Mouse (Mus musculus) kidney, postnatal 0 days (tissue): ENCODE measurements at regions not wholly inside any gene's neighbourhood (a gene's known extent, or its start where the extent isn't known, plus 50 kb on each side); places are given as distances from the start of the nearest gene placed in this dataset.

Source experiments
- ATAC-seq: fragments of 200-750 bp; cut with Nextera tagmentation; replicated peaks from 2 replicates; pipeline ENCODE4 v1.8.0; 2017; ENCODE audit warnings: low read depth, moderate number of reproducible peaks, moderate TSS enrichment, moderate library complexity; ENCODE audit not compliant: low FRiP score
- DNase-seq: peaks from one replicate; pipeline ENCODE4 v3.0.0-alpha.2; 2016; ENCODE audit warnings: low spot score
- H3K27ac ChIP-seq: fragments of 300-500 bp; sonication (generic); 2 replicates; pipeline ENCODE4 v1.5.1; 2014; ENCODE audit warnings: mild to moderate bottlenecking
- H3K27me3 ChIP-seq: fragments of 300-500 bp; sonication (generic); 2 replicates; pipeline ENCODE4 v1.6.1; 2014; ENCODE audit warnings: low read length, mixed read lengths; ENCODE audit not compliant: insufficient read depth
- H3K36me3 ChIP-seq: fragments of 300-500 bp; sonication (generic); 2 replicates; pipeline ENCODE4 v1.6.1; 2014; ENCODE audit warnings: low read length, mixed read lengths; ENCODE audit not compliant: insufficient read depth
- H3K4me1 ChIP-seq: fragments of 300-500 bp; sonication (generic); replicated peaks from 2 replicates; pipeline ENCODE4 v1.6.1; 2014; ENCODE audit warnings: antibody characterized with exemption, low read length, mixed read lengths; ENCODE audit not compliant: insufficient read depth
- H3K4me2 ChIP-seq: fragments of 300-500 bp; sonication (generic); 2 replicates; pipeline ENCODE4 v1.6.1; 2014; ENCODE audit warnings: mild to moderate bottlenecking, low read length, moderate library complexity, mixed read lengths
- H3K4me3 ChIP-seq: fragments of 300-500 bp; sonication (generic); replicated peaks from 2 replicates; pipeline ENCODE4 v1.5.1; 2014; ENCODE audit warnings: low read depth, low read length
- H3K9ac ChIP-seq: fragments of 300-500 bp; sonication (generic); 2 replicates; pipeline ENCODE4 v1.6.1; 2014; ENCODE audit warnings: low read depth, low read length
- H3K9me3 ChIP-seq: fragments of 300-500 bp; sonication (generic); replicated peaks from 2 replicates; pipeline ENCODE4 v1.6.1; 2016; ENCODE audit warnings: low read length, inconsistent platforms, mixed read lengths
- CTCF ChIP-seq: IDR thresholded peaks from 2 replicates; pipeline ENCODE4 v1.5.1; 2016; ENCODE audit warnings: antibody characterized with exemption, low read depth, mild to moderate bottlenecking, moderate library complexity
- WGBS: fragments of 180-500 bp; shearing (Covaris S2); extraction: QIAGEN DNeasy Blood & Tissue Kit; methylation state at CpG from one replicate; pipeline ENCODE4 v1.1.7; 2014; 5-methylcytosine and 5-hydroxymethylcytosine counted together

DNA sequence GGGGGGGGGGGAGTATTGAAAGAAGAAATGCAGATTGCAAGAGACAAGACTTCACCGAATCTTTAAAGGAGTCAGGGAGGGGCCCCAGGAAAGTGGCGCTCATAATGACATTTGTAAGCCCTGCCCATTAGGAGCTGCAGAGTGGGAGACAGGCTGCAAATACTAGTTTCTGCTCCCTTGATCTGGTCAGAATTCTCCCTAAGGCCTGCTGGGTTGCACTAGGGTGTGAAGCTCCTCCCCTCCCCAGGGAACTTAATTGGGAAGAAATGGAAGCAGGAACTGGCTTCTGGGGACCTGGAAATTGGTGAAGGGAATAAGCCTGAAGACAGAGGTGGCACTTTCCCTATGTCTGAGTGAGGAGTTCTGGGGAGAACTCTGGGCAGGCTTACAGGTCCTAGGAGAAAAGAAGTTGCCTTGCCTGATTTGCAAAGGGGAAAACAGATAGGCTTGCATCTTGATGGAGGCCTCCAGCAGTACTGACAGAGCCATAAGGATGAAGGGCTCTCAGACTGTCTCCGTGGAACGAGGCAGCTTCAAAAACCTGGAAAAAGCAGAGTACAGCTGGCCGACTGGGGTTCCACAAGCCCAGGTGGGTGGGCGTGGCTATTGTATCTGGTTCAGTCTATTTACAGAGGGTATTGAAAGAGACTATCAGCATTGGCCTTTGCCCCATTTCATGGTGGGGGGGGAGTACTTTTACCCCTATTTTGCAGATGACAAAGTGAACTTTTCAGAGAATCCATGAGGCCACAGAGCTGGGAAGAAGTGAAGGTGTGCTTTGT, 125.7 kb downstream of the Plpp3 start:
- WGBS: 37% methylated on average over 6 of the region's 6 CpGs
- no peaks in the 10 kb centered on the region for H3K9me3 ChIP-seq
- DNase-seq: peak; percentile 37
- no peak overlapping the region for H3K9ac ChIP-seq
- H3K4me2 ChIP-seq: no peak overlapping the region
- no peak overlapping the region for H3K4me3 ChIP-seq
- ATAC-seq: no peak
- peaks cover 5% of the 10 kb centered on the region; the same call in 1 of the 2 replicates for H3K4me1 ChIP-seq
- H3K27ac ChIP-seq: no peak overlapping the region
- no peaks in the 10 kb centered on the region for H3K27me3 ChIP-seq
- TF ChIP-seq CTCF: no peak
- H3K36me3 ChIP-seq: no peaks in the 10 kb centered on the region

DNA sequence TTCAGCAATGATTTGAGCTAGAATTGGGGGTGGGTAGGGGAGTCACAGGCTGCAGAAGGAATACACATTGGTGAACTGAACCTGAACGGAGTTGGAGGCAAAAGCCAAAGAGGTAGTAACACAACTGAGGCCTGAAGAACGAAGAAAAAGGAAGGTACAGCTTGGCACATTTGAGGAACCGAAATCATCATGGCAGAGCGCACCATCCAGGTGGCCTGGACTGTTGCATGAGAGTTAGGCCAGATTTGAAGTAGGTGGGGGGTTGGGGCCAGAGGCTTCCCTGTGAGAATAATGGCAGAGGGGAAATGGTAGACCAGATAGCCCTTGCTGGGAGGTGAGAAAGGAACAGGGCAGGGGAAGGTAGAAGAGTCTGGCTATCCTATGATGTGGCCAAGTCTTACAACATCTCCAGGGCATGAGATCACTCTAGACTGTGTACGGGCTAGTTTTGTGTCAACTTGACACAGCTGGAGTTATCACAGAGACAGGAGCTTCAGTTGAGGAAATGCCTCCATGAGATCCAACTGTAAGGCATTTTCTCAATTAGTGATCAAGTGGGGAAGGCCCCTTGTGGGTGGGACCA, 128.4 kb downstream of the Plpp3 start:
- TF ChIP-seq CTCF: no peak
- Histone ChIP-seq H3K27ac (no peak overlapping the region), H3K4me1 (0 out of 2 replicates have a peak, but pooled peaks cover 5% of the 10 kb centered on the region), H3K36me3 (no peaks in the 10 kb centered on the region), H3K9me3 (no peaks in the 10 kb centered on the region), H3K27me3 (no peaks in the 10 kb centered on the region), H3K9ac (no peak overlapping the region), H3K4me3 (no peak overlapping the region), H3K4me2 (no peak overlapping the region)
- WGBS: 94% methylated on average over 5 of the region's 5 CpGs
- no peak for ATAC-seq
- no peak for DNase-seq

- Histone ChIP-seq H3K4me2 (no peak overlapping the region), H3K27me3 (no peaks in the 10 kb centered on the region), H3K9ac (no peak overlapping the region), H3K4me3 (no peak overlapping the region), H3K4me1 (0 out of 2 replicates have a peak, but pooled peaks cover 5% of the 10 kb centered on the region), H3K27ac (no peak overlapping the region; the same call in 1 of the 2 replicates), H3K9me3 (no peaks in the 10 kb centered on the region), H3K36me3 (no peaks in the 10 kb centered on the region)
- no peak for ATAC-seq
- DNase-seq: no peak
- TF ChIP-seq CTCF: no peak
- WGBS: 64% methylated on average over 6 of the region's 6 CpGs
Observed at GRCm38 (mm10) chr4:105286299-105286698, 129.2 kb downstream of the Plpp3 start.

DNA sequence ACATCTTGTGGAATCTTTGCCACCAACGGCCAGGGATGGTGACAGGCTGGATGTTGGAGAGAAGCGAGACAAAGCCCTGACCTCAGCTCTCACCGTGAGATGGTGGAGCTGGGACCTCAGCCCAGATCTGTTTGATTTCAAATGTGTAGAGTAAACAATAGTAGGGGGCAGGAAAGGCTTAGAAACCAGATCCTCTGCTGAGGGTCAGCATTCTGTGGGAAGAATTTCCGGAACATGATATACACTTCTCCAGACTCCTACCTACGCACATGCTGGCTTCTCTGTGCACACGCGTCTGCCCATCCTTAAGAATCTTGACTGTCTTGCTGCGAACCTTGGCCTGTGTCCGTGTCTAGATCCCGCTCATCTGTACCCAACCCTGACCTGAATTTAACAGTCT, 129.7 kb downstream of the Plpp3 start:
- Histone ChIP-seq H3K27ac (no peak overlapping the region; the same call in 1 of the 2 replicates), H3K27me3 (no peaks in the 10 kb centered on the region), H3K36me3 (no peaks in the 10 kb centered on the region), H3K9ac (no peak overlapping the region), H3K4me3 (no peak overlapping the region), H3K4me1 (0 out of 2 replicates have a peak, but pooled peaks cover 3% of the 10 kb centered on the region), H3K9me3 (no peaks in the 10 kb centered on the region), H3K4me2 (no peak overlapping the region)
- TF ChIP-seq CTCF: no peak
- no peak for ATAC-seq
- DNase-seq: no peak
- 57% methylated on average over 10 of the region's 10 CpGs for whole genome bisulfite sequencing

- WGBS: 70% methylated on average over 7 of the region's 7 CpGs
- Histone ChIP-seq H3K9me3 (no peaks in the 10 kb centered on the region), H3K36me3 (no peaks in the 10 kb centered on the region), H3K27me3 (no peaks in the 10 kb centered on the region), H3K4me2 (no peak overlapping the region), H3K4me3 (no peak overlapping the region), H3K27ac (no peak overlapping the region), H3K4me1 (no peaks in the 10 kb centered on the region), H3K9ac (no peak overlapping the region)
- no peak for TF ChIP-seq CTCF
- ATAC-seq (no peak), DNase-seq (no peak)
Observed at GRCm38 (mm10) chr4:105287419-105287818, 130.3 kb downstream of the Plpp3 start.

- Histone ChIP-seq H3K27me3 (no peaks in the 10 kb centered on the region), H3K27ac (no peak overlapping the region), H3K4me3 (no peak overlapping the region), H3K9ac (no peak overlapping the region), H3K4me1 (no peaks in the 10 kb centered on the region), H3K9me3 (no peaks in the 10 kb centered on the region), H3K36me3 (no peaks in the 10 kb centered on the region), H3K4me2 (no peak overlapping the region)
- TF ChIP-seq CTCF: no peak
- DNase-seq (no peak), ATAC-seq (no peak)
- WGBS: 53% methylated on average over 4 of the region's 4 CpGs
Observed at GRCm38 (mm10) chr4:105289635-105290034, 132.5 kb downstream of the Plpp3 start.
